Mouse (Mus musculus) liver, adult 2 months (tissue): ENCODE measurements around the gene Rps6kb1. TPM values are rescaled to one million over a fixed set of nuclear protein-coding genes. Genes with fewer than 3 reads are reported as not detected.

ENCODE experiments used
- DNase-seq: peaks from one replicate; pipeline ENCODE4 v3.0.0-alpha.2; 2011; ENCODE audit warnings: low read depth, low spot score; ENCODE audit errors: extremely low read depth
- H3K27ac ChIP-seq: fragments of 200-500 bp; replicated peaks from 2 replicates; pipeline ENCODE4 v1.5.1; 2012; ENCODE audit warnings: low read depth, mild to moderate bottlenecking, control low read depth, inconsistent platforms, low read length; ENCODE audit not compliant: insufficient read depth
- H3K27me3 ChIP-seq: fragments of 200-500 bp; 2 replicates; pipeline ENCODE4 v1.6.1; 2012; ENCODE audit warnings: mild to moderate bottlenecking, moderate library complexity, low read length, inconsistent platforms; ENCODE audit not compliant: control insufficient read depth, insufficient read depth
- H3K36me3 ChIP-seq: fragments of 200-500 bp; 2 replicates; pipeline ENCODE4 v1.6.1; 2012; ENCODE audit warnings: low read length, inconsistent platforms; ENCODE audit not compliant: control insufficient read depth, insufficient read depth
- H3K4me1 ChIP-seq: fragments of 200-500 bp; 2 replicates; pipeline ENCODE4 v1.6.1; 2011; ENCODE audit warnings: low read length; ENCODE audit not compliant: control insufficient read depth, insufficient read depth
- H3K4me3 ChIP-seq: fragments of 200-500 bp; 2 replicates; pipeline ENCODE4 v1.5.1; 2011; ENCODE audit warnings: low read depth, mild to moderate bottlenecking, control low read depth, low read length, moderate library complexity; ENCODE audit not compliant: insufficient read depth
- H3K79me2 ChIP-seq: fragments of 200-500 bp; 2 replicates; pipeline ENCODE4 v1.6.1; 2012; ENCODE audit warnings: inconsistent platforms, mild to moderate bottlenecking, low read length, moderate library complexity; ENCODE audit not compliant: control insufficient read depth, insufficient read depth
- H3K9ac ChIP-seq: fragments of 200-500 bp; 2 replicates; pipeline ENCODE4 v1.6.1; 2012; ENCODE audit warnings: low read depth, mild to moderate bottlenecking, control low read depth, inconsistent platforms, low read length
- CTCF ChIP-seq: fragments of 200-500 bp; IDR thresholded peaks from 2 replicates; pipeline ENCODE4 v1.5.1; 2011; ENCODE audit warnings: low read depth, low read length, control low read depth
- POLR2A ChIP-seq: fragments of 200-500 bp; IDR thresholded peaks from 2 replicates; pipeline ENCODE4 v1.6.1; 2011; ENCODE audit warnings: low read length, control low read depth; ENCODE audit not compliant: insufficient read depth; ENCODE audit errors: extremely low read depth
- WGBS: fragments of 180-500 bp; shearing (Covaris S2); methylation state at CpG from one replicate; pipeline ENCODE4 v1.1.7; 2018; 5-methylcytosine and 5-hydroxymethylcytosine counted together
- polyA plus RNA-seq: library from polyadenylated mRNA; depleted of rRNA; stranded (reverse); fragments of >200 nt; gene quantifications from 2 replicates; pipeline ENCODE4 v1.2.3, GENCODE M21; 2012
- total RNA-seq: library from RNA; depleted of rRNA; stranded (reverse); fragments of >200 nt; gene quantifications from 2 replicates; pipeline ENCODE4 v1.2.3, GENCODE M21; 2014

Rps6kb1 gene
- total and polyA plus RNA-seq, 2 experiments = 6.3 to 14.4 TPM

DNA sequence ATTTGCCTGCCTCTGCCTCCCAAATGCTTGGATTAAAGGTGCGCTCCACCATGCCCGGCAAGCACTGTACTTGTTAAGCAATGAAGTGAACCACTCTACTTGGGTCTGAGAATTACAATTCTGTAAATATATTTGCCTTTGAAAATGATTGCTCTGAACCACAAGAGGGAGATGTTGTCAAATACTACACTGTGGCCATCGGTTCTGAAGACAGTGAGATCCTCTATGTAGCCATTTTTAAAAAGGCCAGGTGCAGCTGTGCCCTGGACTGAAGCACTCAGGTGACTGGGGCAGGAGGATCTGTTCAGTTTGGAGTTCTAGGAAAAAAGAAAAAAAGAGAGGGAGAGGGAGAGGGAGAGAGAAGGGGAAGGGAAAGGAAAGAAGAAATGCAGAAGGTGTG, 23.8 kb upstream of the Rps6kb1 start:
- Histone ChIP-seq H3K36me3 (no peaks in the 10 kb centered on the region; the same call in 1 of the 2 replicates), H3K9ac (no peak overlapping the region), H3K4me3 (no peak overlapping the region), H3K4me1 (no peaks in the 10 kb centered on the region; the same call in 1 of the 2 replicates), H3K79me2 (no peaks in the 10 kb centered on the region), H3K27ac (no peak overlapping the region), H3K27me3 (no peaks in the 10 kb centered on the region)
- peak; percentile 75 for DNase-seq
- no peak for TF ChIP-seq POLR2A
- TF ChIP-seq CTCF = peak; percentile 55; the same call in 1 of the 2 replicates
- WGBS = 28% methylated on average over 3 of the region's 3 CpGs

DNA sequence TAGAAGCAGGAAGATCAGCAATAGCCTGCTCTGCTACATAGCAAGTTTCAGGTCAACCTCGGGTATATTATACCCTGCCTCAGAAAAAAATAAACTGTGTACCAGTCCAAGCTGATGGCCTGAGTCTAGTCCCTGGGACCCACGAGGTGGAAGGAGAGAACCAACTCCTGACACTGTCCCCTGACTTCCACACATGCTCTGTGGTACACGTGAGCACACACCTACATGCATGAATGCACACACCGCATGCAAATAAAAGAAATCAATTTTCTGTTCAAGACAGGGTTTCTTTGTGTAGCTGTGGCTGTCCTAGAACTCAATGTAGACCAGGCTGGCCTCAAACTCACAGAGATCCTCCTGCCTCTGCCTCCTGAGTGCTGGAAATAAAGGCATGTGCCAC, 13.7 kb upstream of the Rps6kb1 start:
- Histone ChIP-seq H3K9ac (no peak overlapping the region), H3K79me2 (no peaks in the 10 kb centered on the region), H3K36me3 (peaks cover 27% of the 10 kb centered on the region), H3K4me3 (no peak overlapping the region), H3K27me3 (no peaks in the 10 kb centered on the region), H3K4me1 (no peaks in the 10 kb centered on the region), H3K27ac (no peak overlapping the region)
- WGBS = 89% methylated on average over 4 of the region's 4 CpGs
- TF ChIP-seq CTCF (no peak), POLR2A (no peak)
- no peak for DNase-seq

GRCm38 (mm10) chr11:86553525-86553924, 8.9 kb upstream of the Rps6kb1 start:
- Histone ChIP-seq H3K4me1 (no peaks in the 10 kb centered on the region), H3K4me3 (no peak overlapping the region), H3K36me3 (peaks cover 31% of the 10 kb centered on the region), H3K27me3 (no peaks in the 10 kb centered on the region), H3K79me2 (no peaks in the 10 kb centered on the region), H3K27ac (no peak overlapping the region), H3K9ac (no peak overlapping the region)
- no peak for TF ChIP-seq CTCF
- no peak for TF ChIP-seq POLR2A
- no peak for DNase-seq
- 96% methylated on average over 6 of the region's 6 CpGs for WGBS

GRCm38 (mm10) chr11:86547412-86547811, 2.8 kb upstream of the Rps6kb1 start:
- TF ChIP-seq CTCF = 0 out of 2 replicates have a peak, but pooled peaks have one; percentile 4
- TF ChIP-seq POLR2A = no peak
- Histone ChIP-seq H3K27ac (no peak overlapping the region), H3K36me3 (peaks cover 7% of the 10 kb centered on the region; the same call in 1 of the 2 replicates), H3K79me2 (peaks cover 9% of the 10 kb centered on the region), H3K9ac (no peak overlapping the region), H3K27me3 (no peaks in the 10 kb centered on the region), H3K4me1 (peaks cover 5% of the 10 kb centered on the region; the same call in 1 of the 2 replicates), H3K4me3 (no peak overlapping the region)
- no peak for DNase-seq
- WGBS = 100% methylated on average over 1 of the region's 1 CpGs

GRCm38 (mm10) chr11:86545556-86545955, 951 bp upstream of the Rps6kb1 start:
- Histone ChIP-seq H3K9ac (peak overlapping the region; percentile 20; the same call in 1 of the 2 replicates), H3K4me1 (peaks cover 7% of the 10 kb centered on the region; the same call in 1 of the 2 replicates), H3K27me3 (no peaks in the 10 kb centered on the region), H3K36me3 (peaks cover 7% of the 10 kb centered on the region; the same call in 1 of the 2 replicates), H3K79me2 (peaks cover 15% of the 10 kb centered on the region), H3K4me3 (peak overlapping the region; percentile 57), H3K27ac (no peak overlapping the region)
- 58% methylated on average over 8 of the region's 8 CpGs for WGBS
- TF ChIP-seq CTCF = no peak
- TF ChIP-seq POLR2A = no peak
- DNase-seq = no peak

GRCm38 (mm10) chr11:86543960-86544638, 506 bp downstream of the Rps6kb1 start:
- peak overlapping the region; percentile 83 for H3K9ac ChIP-seq
- TF ChIP-seq CTCF = no peak
- TF ChIP-seq POLR2A = no peak
- peak; percentile 24 for DNase-seq
- H3K4me3 ChIP-seq = peak overlapping the region; percentile 85
- H3K79me2 ChIP-seq = peaks cover 18% of the 10 kb centered on the region
- H3K27me3 ChIP-seq = no peaks in the 10 kb centered on the region
- peaks cover 8% of the 10 kb centered on the region; the same call in 1 of the 2 replicates for H3K4me1 ChIP-seq
- H3K36me3 ChIP-seq = peaks cover under 1% of the 10 kb centered on the region; the same call in 1 of the 2 replicates
- WGBS = under 1% methylated on average over 47 of the region's 50 CpGs
- peak overlapping the region; percentile 46 for H3K27ac ChIP-seq
